Mouse (Mus musculus) CD4-positive helper T cell, adult 2 months (primary cell): Measurements from ENCODE around the gene Nell1.

Experiments used
- DNase-seq: peaks from one replicate; pipeline ENCODE4 v3.0.0-alpha.2; 2012; ENCODE audit warnings: low read depth, missing footprints, low spot score

The Nell1 gene

GRCm38 (mm10) chr7:50850271-50850670 lies 875.6 kb downstream of the Nell1 start:
- DNase-seq = no peak

DNA sequence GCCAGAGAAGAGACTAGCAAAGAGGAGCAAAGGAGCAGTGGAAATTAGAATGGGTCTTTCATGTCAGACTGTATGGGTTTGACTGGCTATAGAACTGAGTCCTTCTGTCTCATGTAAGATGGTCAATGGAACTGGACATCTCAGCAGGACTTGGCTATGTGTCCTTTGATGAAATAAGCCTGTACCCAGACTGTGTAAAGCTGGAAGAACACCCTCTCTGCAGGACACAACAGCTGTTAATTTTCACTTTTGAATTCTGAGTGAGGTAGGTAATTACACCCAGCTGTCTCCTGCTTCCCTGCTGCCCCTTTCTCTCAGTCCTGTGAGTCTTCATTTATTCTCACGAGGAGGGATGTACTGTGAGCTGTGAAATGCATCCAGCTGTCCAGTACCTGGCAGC lies 895.5 kb downstream of the Nell1 start:
- no peak for DNase-seq

DNA sequence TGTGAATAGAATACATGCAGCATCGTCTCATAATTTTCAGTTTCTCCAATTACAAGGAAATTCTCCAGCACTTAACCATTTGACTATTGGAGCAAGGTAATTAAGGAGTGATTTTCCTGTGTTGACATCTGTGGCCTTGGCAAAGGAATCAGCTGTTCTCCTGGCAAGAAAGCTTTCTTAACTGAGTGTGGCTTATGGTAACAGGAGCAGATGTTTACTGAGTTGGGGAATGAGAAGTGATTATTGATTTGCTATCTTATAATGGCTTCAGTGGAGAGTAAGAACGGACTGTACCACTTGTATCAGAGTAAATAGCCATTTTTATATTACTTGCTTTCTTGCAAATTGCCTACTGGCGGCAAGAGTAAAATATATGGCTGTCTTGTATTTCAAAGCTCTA lies 913.0 kb downstream of the Nell1 start:
- DNase-seq = no peak

DNA sequence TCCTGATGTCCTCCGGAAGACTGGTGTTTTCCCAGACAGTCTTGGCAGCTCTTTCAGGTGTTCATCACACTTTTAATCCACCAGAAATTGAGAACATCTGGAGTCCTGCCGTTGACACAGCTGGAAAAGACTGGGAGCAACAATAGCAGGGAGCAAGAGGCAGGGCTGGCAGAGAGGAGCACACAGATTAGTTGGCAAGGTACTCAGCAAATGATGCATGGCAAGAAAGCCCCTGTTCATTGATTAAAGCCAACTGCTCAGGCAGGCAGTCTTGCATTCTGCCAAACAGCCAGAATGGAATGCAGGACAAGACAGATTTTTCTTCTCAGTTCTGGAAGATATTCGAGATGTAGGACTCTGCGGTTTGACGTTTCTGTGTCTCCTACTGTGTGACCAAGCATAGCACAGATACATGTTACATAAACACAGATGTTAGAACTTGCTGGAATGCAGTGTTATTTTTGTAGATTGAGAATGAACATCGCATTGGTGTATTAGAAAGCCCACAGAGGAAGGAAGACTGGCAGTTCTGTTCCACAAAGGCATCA lies 925.0 kb downstream of the Nell1 start:
- no peak for DNase-seq
